Mouse (Mus musculus) brain, embryonic 18.5 days (tissue): ENCODE data around the gene Lce3b.
A peak's percentile ranks its signal among the peaks of the same experiment; 100 is the strongest.

Experiments used
- DNase-seq: peaks from one replicate; pipeline ENCODE4 v3.0.0-alpha.2; 2012; ENCODE audit warnings: low read depth, low spot score

Lce3b gene

GRCm38 (mm10) chr3:92932679-92933078, at the start of gene Lce3b:
Lce3b (plus strand) TSS chr3:92932979.
- no peak for DNase-seq

- no peak for DNase-seq
These were observed 38.7 kb upstream of the Lce3b start for GRCm38 (mm10) chr3:92894063-92894462.

GRCm38 (mm10) chr3:92894489-92894888, 38.3 kb upstream of the Lce3b start:
- no peak for DNase-seq

- no peak for DNase-seq
These were observed 29.8 kb upstream of the Lce3b start for GRCm38 (mm10) chr3:92902992-92903391.

GRCm38 (mm10) chr3:92903640-92904039, 29.1 kb upstream of the Lce3b start:
- DNase-seq: peak; percentile 6

GRCm38 (mm10) chr3:92905182-92905581, 27.6 kb upstream of the Lce3b start:
- DNase-seq: no peak

GRCm38 (mm10) chr3:92907571-92907970, 25.2 kb upstream of the Lce3b start:
- no peak for DNase-seq

- no peak for DNase-seq
These were observed 12.4 kb upstream of the Lce3b start for GRCm38 (mm10) chr3:92920364-92920763.

- no peak for DNase-seq
These were observed 6.6 kb upstream of the Lce3b start, which contains the start of gene Lce3a for GRCm38 (mm10) chr3:92926130-92926529. Lce3a (minus strand) TSS chr3:92926230.

GRCm38 (mm10) chr3:92944186-92944585, 11.4 kb downstream of the Lce3b start, which contains the start of gene Lce3c:
Lce3c (plus strand) TSS chr3:92944486.
- no peak for DNase-seq

GRCm38 (mm10) chr3:92957090-92957489, 24.3 kb downstream of the Lce3b start, which contains the start of gene Lce3d:
Lce3d (plus strand) TSS chr3:92957390.
- DNase-seq: no peak

GRCm38 (mm10) chr3:92966761-92967160, 34.0 kb downstream of the Lce3b start, which contains the start of gene Lce3e:
Lce3e (plus strand) TSS chr3:92967061.
- no peak for DNase-seq

- no peak for DNase-seq
These were observed 45.7 kb downstream of the Lce3b start for GRCm38 (mm10) chr3:92978484-92978883.
